Mouse (Mus musculus): ENCODE results near the gene Cdh4.

GRCm38 (mm10) chr2:179571175-179571769, 129.0 kb downstream of the Cdh4 start:
- TF ChIP-seq FLI1 (IDR thresholded peaks at IDR 0.05; ENCODE audit: low read length) (no peak), GATA1 (IDR thresholded peaks at IDR 0.05; ENCODE audit: borderline replicate concordance, low read length) (no peak)
